Mouse (Mus musculus) adrenal gland, adult 10 weeks (tissue): ENCODE results near the gene Olfr481. TPM values are rescaled to one million over a fixed set of nuclear protein-coding genes. Genes with fewer than 3 reads are reported as not detected.

Experiments used
- polyA plus RNA-seq: library from polyadenylated mRNA; stranded (reverse); fragments of 350-450 nt; fragmentation: Illumina TruSeq; extraction: RNeasy Lipid Tissue Mini Kit (QIAGEN cat#74804); gene quantifications from one replicate; pipeline ENCODE4 v1.2.3, GENCODE M21; 2014; ENCODE audit warnings: low read depth, low replicate concordance

Gene Olfr481
- not detected for polyA plus RNA-seq

GRCm38 (mm10) chr7:108079555-108079954, at the start of gene Olfr481:
Gene Olfr481, plus strand, starts transcription at chr7:108079855.

GRCm38 (mm10) chr7:108033889-108034288, 45.8 kb upstream of the Olfr481 start, which contains the start of gene Olfr478:
Gene Olfr478, minus strand, starts transcription at chr7:108033989.

GRCm38 (mm10) chr7:108050393-108050792, 29.3 kb upstream of the Olfr481 start, which contains the start of gene Olfr479:
Gene Olfr479, plus strand, starts transcription at chr7:108050693.

GRCm38 (mm10) chr7:108067246-108067645, 12.4 kb upstream of the Olfr481 start, which contains the start of gene Olfr480:
Gene Olfr480, minus strand, starts transcription at chr7:108067346.

GRCm38 (mm10) chr7:108097486-108097885, 17.8 kb downstream of the Olfr481 start, which contains the start of gene Olfr482:
Gene Olfr482, minus strand, starts transcription at chr7:108097586.

GRCm38 (mm10) chr7:108100549-108100948, 20.9 kb downstream of the Olfr481 start, which contains the start of gene Olfr483:
Gene Olfr483, plus strand, starts transcription at chr7:108100849.

GRCm38 (mm10) chr7:108127349-108127748, 47.7 kb downstream of the Olfr481 start, which contains the start of gene Olfr484:
Gene Olfr484, minus strand, starts transcription at chr7:108127449.

Other genes with a start within 250 kb of the Olfr481 start
- not detected for gene Olfr470, start 232.4 kb upstream of the Olfr481 start, polyA plus RNA-seq
- not detected for gene Olfr472, start 182.0 kb upstream of the Olfr481 start, polyA plus RNA-seq
- gene Olfr473, start 149.4 kb upstream of the Olfr481 start, polyA plus RNA-seq: not detected
- gene Olfr474, start 125.2 kb upstream of the Olfr481 start, polyA plus RNA-seq: not detected
- gene Olfr476, start 115.1 kb upstream of the Olfr481 start, polyA plus RNA-seq: not detected
- not detected for gene Olfr477, start 93.2 kb upstream of the Olfr481 start, polyA plus RNA-seq
- gene Olfr478, start 45.9 kb upstream of the Olfr481 start, polyA plus RNA-seq: not detected
- gene Olfr479, start 29.2 kb upstream of the Olfr481 start, polyA plus RNA-seq: not detected
- gene Olfr480, start 12.5 kb upstream of the Olfr481 start, polyA plus RNA-seq: not detected
- gene Olfr482, start 17.7 kb downstream of the Olfr481 start, polyA plus RNA-seq: not detected
- gene Olfr483, start 21.0 kb downstream of the Olfr481 start, polyA plus RNA-seq: not detected
- not detected for gene Olfr484, start 47.6 kb downstream of the Olfr481 start, polyA plus RNA-seq
- not detected for gene Olfr485, start 80.0 kb downstream of the Olfr481 start, polyA plus RNA-seq
- not detected for gene Olfr486, start 92.9 kb downstream of the Olfr481 start, polyA plus RNA-seq
- gene Olfr487, start 134.8 kb downstream of the Olfr481 start, polyA plus RNA-seq: not detected
- not detected for gene Olfr488, start 178.5 kb downstream of the Olfr481 start, polyA plus RNA-seq
- gene Olfr490, start 209.1 kb downstream of the Olfr481 start, polyA plus RNA-seq: not detected
- not detected for gene Olfr491, start 233.6 kb downstream of the Olfr481 start, polyA plus RNA-seq
- gene Olfr492, start 243.8 kb downstream of the Olfr481 start, polyA plus RNA-seq: not detected